Comparison of ENCODE assay signal across 24 mouse cellular contexts in the genomic region with DNA sequence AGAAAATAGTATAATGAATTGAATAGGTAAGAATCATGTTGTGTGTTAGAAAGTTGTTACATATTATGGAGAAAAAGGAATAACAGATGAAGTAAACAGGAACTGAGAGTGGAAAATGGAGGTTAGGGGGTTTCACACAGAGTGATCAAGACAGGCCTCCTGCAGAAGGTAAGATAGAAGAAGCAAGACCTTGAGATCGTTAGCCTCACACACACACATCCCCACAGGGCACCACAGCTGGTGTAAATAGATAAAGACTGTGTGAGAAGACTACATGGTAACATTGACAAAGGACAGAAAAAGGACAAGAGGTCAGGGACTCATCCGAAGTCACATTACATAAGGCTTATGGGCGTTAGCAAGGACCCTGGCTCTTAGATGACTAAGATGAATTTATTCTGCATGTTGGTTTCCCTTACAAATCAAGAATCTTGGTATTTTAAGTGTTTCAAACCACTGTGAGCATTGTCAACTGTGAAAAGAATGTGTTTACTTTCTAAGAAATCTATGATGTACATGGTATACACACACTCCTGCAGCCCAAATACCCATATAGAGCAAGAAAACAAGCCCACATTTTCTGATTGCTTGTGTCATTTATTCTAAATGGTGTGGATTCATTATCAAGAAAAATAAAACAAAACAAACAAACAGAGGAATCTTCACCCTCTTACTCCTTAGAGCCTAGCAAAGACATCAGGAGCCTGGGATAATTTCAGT. TPM values are rescaled to one million over a fixed set of nuclear protein-coding genes. Genes with fewer than 3 reads are reported as not detected.
DNase-seq lines count a peak whose midpoint lies in the region; ATAC-seq lines count a peak whose summit lies in the region.
"Had no signal": no experiment of that assay in that cellular context is flagged by ENCODE, and none has a peak within 500 bp of the region (broad histone marks: within the 10 kb centered on the region; RNA-seq: fewer than 3 reads in every experiment).

No protein-coding gene starts in this region.

- no peak overlapping the region for H3K4me3 ChIP-seq in heart, embryonic 11.5 days (ENCODE audit: low read depth, low read length)
- H3K4me3 ChIP-seq in liver, embryonic 11.5 days (ENCODE audit: low read depth, low read length) = no peak overlapping the region
- H3K4me3 ChIP-seq: hindbrain, embryonic 15.5 days; neural tube, embryonic 12.5 days had no signal

- no peak overlapping the region for H3K4me2 ChIP-seq in heart, embryonic 11.5 days
- no peak overlapping the region for H3K4me2 ChIP-seq in liver, embryonic 11.5 days
- H3K4me2 ChIP-seq: hindbrain, embryonic 15.5 days; neural tube, embryonic 12.5 days had no signal

- no peak for DNase-seq in heart, adult 8-10 months (ENCODE audit: low spot score)
- peak; percentile 62 for DNase-seq in c-Kit-positive CD71-positive TER-119-negative erythroid progenitor cells, embryonic 14.5 days (ENCODE audit: low read depth)
- no peak for DNase-seq in liver, embryonic 11.5 days (ENCODE audit: low spot score)
- DNase-seq in ovary, postnatal 36 days (ENCODE audit: low spot score) = no peak
- no peak for DNase-seq in right cerebral cortex, postnatal 25 days
- DNase-seq in layer of hippocampus, adult 9-11 months = no peak
- DNase-seq: adrenal gland, postnatal 14 days; cerebellum, adult 11 months; cerebellum, postnatal 36 days; gastrocnemius, postnatal 36 days; kidney, adult 18-20 months; kidney, postnatal 14 days; lung, adult 18-20 months; thymus, postnatal 4 days had no signal

- WGBS in heart, embryonic 11.5 days (ENCODE audit: insufficient replicate concordance) = 40% methylated on average over 3 of the region's 3 CpGs
- WGBS in liver, embryonic 11.5 days = 37% methylated on average over 3 of the region's 3 CpGs

- peak; percentile 89 for ATAC-seq in heart, embryonic 11.5 days (replicated peaks; ENCODE audit: insufficient number of reproducible peaks, low FRiP score, low TSS enrichment)
- peak; percentile 99 for ATAC-seq in liver, embryonic 11.5 days (replicated peaks; ENCODE audit: low FRiP score)
- ATAC-seq in megakaryocyte-erythroid progenitor cell, adult 5-6 weeks (replicated peaks; ENCODE audit: low FRiP score, low TSS enrichment, poor library complexity, severe bottlenecking) = peak; percentile 97
- ATAC-seq: midbrain, embryonic 16.5 days had no signal

- no peak overlapping the region for H3K9ac ChIP-seq in heart, embryonic 11.5 days (ENCODE audit: low read depth, low read length)
- H3K9ac ChIP-seq in liver, embryonic 11.5 days (ENCODE audit: low read depth, low read length) = no peak overlapping the region
- H3K9ac ChIP-seq: hindbrain, embryonic 15.5 days; neural tube, embryonic 12.5 days had no signal

- no peaks in the 10 kb centered on the region for H3K4me1 ChIP-seq in heart, embryonic 11.5 days (ENCODE audit: control insufficient read depth, insufficient read depth, low read length)
- H3K4me1 ChIP-seq in liver, embryonic 11.5 days (replicated peaks; ENCODE audit: control insufficient read depth, insufficient read depth, low read length) = peaks cover 8% of the 10 kb centered on the region
- H3K4me1 ChIP-seq: hindbrain, embryonic 15.5 days; neural tube, embryonic 12.5 days had no signal

- H3K27me3 ChIP-seq in heart, embryonic 11.5 days (ENCODE audit: control insufficient read depth, insufficient read depth, low read length) = no peaks in the 10 kb centered on the region
- H3K27me3 ChIP-seq in liver, embryonic 11.5 days (replicated peaks; ENCODE audit: control insufficient read depth, insufficient read depth, low read length) = no peaks in the 10 kb centered on the region
- H3K27me3 ChIP-seq: hindbrain, embryonic 15.5 days; neural tube, embryonic 12.5 days had no signal

- H3K27ac ChIP-seq in heart, embryonic 11.5 days (ENCODE audit: low read depth, low read length) = 0 out of 2 replicates have a peak overlapping the region, but pooled peaks have one; percentile 35
- peak overlapping the region; percentile 65 for H3K27ac ChIP-seq in liver, embryonic 11.5 days (ENCODE audit: low read depth, low read length)
- H3K27ac ChIP-seq: hindbrain, embryonic 15.5 days; macrophage; neural tube, embryonic 12.5 days had no signal

- no peaks in the 10 kb centered on the region for H3K36me3 ChIP-seq in heart, embryonic 11.5 days (ENCODE audit: control insufficient read depth, insufficient read depth, low read length)
- H3K36me3 ChIP-seq in liver, embryonic 11.5 days (ENCODE audit: control insufficient read depth, insufficient read depth, low read length) = no peaks in the 10 kb centered on the region
- H3K36me3 ChIP-seq: hindbrain, embryonic 15.5 days; neural tube, embryonic 12.5 days had no signal

- H3K9me3 ChIP-seq in heart, embryonic 11.5 days (replicated peaks; ENCODE audit: control insufficient read depth, low read length) = no peaks in the 10 kb centered on the region
- H3K9me3 ChIP-seq in liver, embryonic 11.5 days (ENCODE audit: control insufficient read depth, low read length) = no peaks in the 10 kb centered on the region
- H3K9me3 ChIP-seq: hindbrain, embryonic 15.5 days; neural tube, embryonic 12.5 days had no signal

RNA-seq across cellular contexts. Expression of gene Arl13b, which starts 12.7 kb away (rescaled TPM):
- 9.3 and 11.9 TPM in 2 replicates for polyA plus RNA-seq in heart, embryonic 11.5 days (2014; fragmentation: Nextera tagmentation; extraction: Ambion mirVana)
- 1 to 10 TPM; 5.0 to 7.9 (median 6.5) TPM for total RNA-seq in heart, adult 8-10 months (2022)
- polyA plus RNA-seq in liver, embryonic 11.5 days (2014; fragmentation: Nextera tagmentation; extraction: Ambion mirVana) = 8.4 and 10.7 TPM in 2 replicates
- total RNA-seq in megakaryocyte-erythroid progenitor cell, adult 5-6 weeks (2014; fragmentation: Nextera tagmentation) = 7.8 and 11.3 TPM in 2 replicates
- total RNA-seq in megakaryocyte-erythroid progenitor cell, adult 5-6 weeks (2017) = 5.4 and 8.2 TPM in 2 replicates

RNA-seq across cellular contexts. Expression of gene Stx19, which starts 19.7 kb away (rescaled TPM):
- polyA plus RNA-seq in heart, embryonic 11.5 days (2014; fragmentation: Nextera tagmentation; extraction: Ambion mirVana) = 0.21 TPM in 1 of 2 replicates, not detected in the other
- total RNA-seq in heart, adult 8-10 months (2022) = not detected
- 0.11 and 0.17 TPM in 2 replicates for polyA plus RNA-seq in liver, embryonic 11.5 days (2014; fragmentation: Nextera tagmentation; extraction: Ambion mirVana)
- not detected in 2 replicates for total RNA-seq in megakaryocyte-erythroid progenitor cell, adult 5-6 weeks (2014; fragmentation: Nextera tagmentation)
- not detected in 2 replicates for total RNA-seq in megakaryocyte-erythroid progenitor cell, adult 5-6 weeks (2017)
- total RNA-seq: adrenal gland, postnatal 14 days; ES-E14; gastrocnemius, postnatal 36 days; layer of hippocampus, postnatal 10 days; left cerebral cortex, postnatal 36 days had no signal
- polyA plus RNA-seq: macrophage; small intestine, adult 2 months had no signal

RNA-seq across cellular contexts. Expression of gene Pros1, which starts 19.9 kb away (rescaled TPM):
- 14.9 and 18.6 TPM in 2 replicates for polyA plus RNA-seq in heart, embryonic 11.5 days (2014; fragmentation: Nextera tagmentation; extraction: Ambion mirVana)
- 10 to 100 TPM; 14.0 to 19.0 (median 15.3) TPM for total RNA-seq in heart, adult 8-10 months (2022)
- polyA plus RNA-seq in liver, embryonic 11.5 days (2014; fragmentation: Nextera tagmentation; extraction: Ambion mirVana) = 24.2 and 30.8 TPM in 2 replicates
- total RNA-seq in megakaryocyte-erythroid progenitor cell, adult 5-6 weeks (2014; fragmentation: Nextera tagmentation) = not detected in 2 replicates
- 0.19 and 4.8 TPM in 2 replicates for total RNA-seq in megakaryocyte-erythroid progenitor cell, adult 5-6 weeks (2017)

RNA-seq across cellular contexts. Expression of gene Nsun3, which starts 47.6 kb away (rescaled TPM):
- polyA plus RNA-seq in heart, embryonic 11.5 days (2014; fragmentation: Nextera tagmentation; extraction: Ambion mirVana) = 6.8 and 7.2 TPM in 2 replicates
- 1 to 10 TPM; 6.3 to 9.6 (median 6.7) TPM for total RNA-seq in heart, adult 8-10 months (2022)
- 11.1 and 12.1 TPM in 2 replicates for polyA plus RNA-seq in liver, embryonic 11.5 days (2014; fragmentation: Nextera tagmentation; extraction: Ambion mirVana)
- 40.4 and 42.9 TPM in 2 replicates for total RNA-seq in megakaryocyte-erythroid progenitor cell, adult 5-6 weeks (2014; fragmentation: Nextera tagmentation)
- 18.2 and 33.5 TPM in 2 replicates for total RNA-seq in megakaryocyte-erythroid progenitor cell, adult 5-6 weeks (2017)
